Mouse (Mus musculus) heart, adult 2 months (tissue): ENCODE results near the gene Cacna1g.

ENCODE experiments used
- CTCF ChIP-seq: fragments of 200-600 bp; IDR thresholded peaks from 2 replicates; pipeline ENCODE4 v1.8.1; 2022; ENCODE audit warnings: antibody characterized with exemption, mild to moderate bottlenecking, moderate library complexity
- EP300 ChIP-seq: fragments of 200-500 bp; IDR thresholded peaks from 2 replicates; pipeline ENCODE4 v1.6.1; 2011; ENCODE audit warnings: low read depth, low read length, control low read depth; ENCODE audit not compliant: insufficient read depth
- POLR2A ChIP-seq: fragments of 200-500 bp; IDR thresholded peaks from 2 replicates; pipeline ENCODE4 v1.6.1; 2011; ENCODE audit warnings: mild to moderate bottlenecking, low read depth, low read length, control low read depth; ENCODE audit not compliant: insufficient read depth

- no peak for TF ChIP-seq CTCF
- no peak for TF ChIP-seq EP300
- no peak for TF ChIP-seq POLR2A
These were observed 112.7 kb downstream of the Cacna1g start for GRCm38 (mm10) chr11:94361166-94361870.
